Mouse (Mus musculus) layer of hippocampus, postnatal 14 days (tissue): ENCODE results near the gene Guca2b. TPM values are rescaled to one million over a fixed set of nuclear protein-coding genes. Genes with fewer than 3 reads are reported as not detected.
"Not testable (repeated sequence)": the region's sequence is repeated elsewhere in the genome, so short reads cannot be mapped to it uniquely, and the experiment has no call there.

Source experiments
- DNase-seq, 2 experiments: peaks; one replicate each; pipeline ENCODE4 v3.0.0; 2021 to 2022; ENCODE audit warnings: low spot score in 2 of 2, mixed read lengths in 1 of 2
- total RNA-seq, 2 experiments: library from RNA; stranded (reverse); gene quantifications; 2 replicates each; pipeline ENCODE4 v1.2.3; 2021

The Guca2b gene
- total RNA-seq, 2 experiments from 2014 or later, result not detected

GRCm38 (mm10) chr4:119658246-119658645, 508 bp downstream of the Guca2b start:
- no peak for DNase-seq

- no peak for DNase-seq
Measured at GRCm38 (mm10) chr4:119657011-119657410, 1.7 kb downstream of the Guca2b start.

- no peak for DNase-seq
Measured at GRCm38 (mm10) chr4:119642666-119643065, 16.1 kb downstream of the Guca2b start.

GRCm38 (mm10) chr4:119638656-119639055, 20.1 kb downstream of the Guca2b start:
- DNase-seq, result no peak

GRCm38 (mm10) chr4:119637946-119638345, 20.8 kb downstream of the Guca2b start:
- no peak for DNase-seq

GRCm38 (mm10) chr4:119637176-119637845, 21.4 kb downstream of the Guca2b start, which contains the start of gene Guca2a:
Gene Guca2a (plus strand): TSS chr4:119637704.
- DNase-seq, result no peak

GRCm38 (mm10) chr4:119636731-119637130, 22.0 kb downstream of the Guca2b start:
- no peak for DNase-seq

- DNase-seq, result no peak
Measured at GRCm38 (mm10) chr4:119635686-119636085, 23.1 kb downstream of the Guca2b start.

- no peak for DNase-seq
Measured at GRCm38 (mm10) chr4:119634908-119635660, 23.7 kb downstream of the Guca2b start.

- DNase-seq, result no peak
Measured at GRCm38 (mm10) chr4:119633948-119634347, 24.8 kb downstream of the Guca2b start.

GRCm38 (mm10) chr4:119633342-119633741, 25.4 kb downstream of the Guca2b start:
- no peak for DNase-seq

GRCm38 (mm10) chr4:119632721-119633120, 26.0 kb downstream of the Guca2b start:
- DNase-seq, result no peak

GRCm38 (mm10) chr4:119631115-119631919, 27.4 kb downstream of the Guca2b start:
- peak; percentile 49 to 59 for DNase-seq

- not testable (repeated sequence) for DNase-seq
Measured at GRCm38 (mm10) chr4:119628363-119628762, 30.4 kb downstream of the Guca2b start.

- no peak for DNase-seq
Measured at GRCm38 (mm10) chr4:119627317-119627716, 31.4 kb downstream of the Guca2b start.

GRCm38 (mm10) chr4:119626876-119627275, 31.9 kb downstream of the Guca2b start:
- no peak for DNase-seq

GRCm38 (mm10) chr4:119626081-119626645, 32.6 kb downstream of the Guca2b start:
- no peak for DNase-seq

GRCm38 (mm10) chr4:119614724-119615123, 44.0 kb downstream of the Guca2b start:
- DNase-seq, result no peak

GRCm38 (mm10) chr4:119614078-119614477, 44.7 kb downstream of the Guca2b start:
- DNase-seq, result no peak

- DNase-seq, result no peak
Measured at GRCm38 (mm10) chr4:119609488-119609887, 49.3 kb downstream of the Guca2b start.
